Mouse (Mus musculus) midbrain, embryonic 16.5 days (tissue): ENCODE measurements around the gene Cwc22. TPM values are rescaled to one million over a fixed set of nuclear protein-coding genes. Genes with fewer than 3 reads are reported as not detected.

ENCODE experiments used
- ATAC-seq: fragments of 200-750 bp; cut with Nextera tagmentation; 2 replicates; pipeline ENCODE4 v1.8.0; 2017; ENCODE audit warnings: moderate TSS enrichment
- H3K27ac ChIP-seq: fragments of 300-500 bp; sonication (generic); 2 replicates; pipeline ENCODE4 v1.5.1; 2014; ENCODE audit warnings: mild to moderate bottlenecking, low read length, mixed read lengths
- H3K27me3 ChIP-seq: fragments of 300-500 bp; sonication (generic); 2 replicates; pipeline ENCODE4 v1.6.1; 2014; ENCODE audit warnings: low read depth, low read length, mixed read lengths; ENCODE audit not compliant: control insufficient read depth, insufficient read depth
- H3K36me3 ChIP-seq: fragments of 300-500 bp; sonication (generic); 2 replicates; pipeline ENCODE4 v1.6.1; 2014; ENCODE audit warnings: mild to moderate bottlenecking, low read length, moderate library complexity, mixed read lengths; ENCODE audit not compliant: control insufficient read depth, insufficient read depth
- H3K4me1 ChIP-seq: fragments of 300-500 bp; sonication (generic); 2 replicates; pipeline ENCODE4 v1.6.1; 2014; ENCODE audit warnings: mild to moderate bottlenecking, low read length, mixed read lengths; ENCODE audit not compliant: control insufficient read depth, insufficient read depth
- H3K4me2 ChIP-seq: fragments of 300-500 bp; sonication (generic); 2 replicates; pipeline ENCODE4 v1.6.1; 2014; ENCODE audit warnings: mild to moderate bottlenecking, low read length, mixed read lengths
- H3K4me3 ChIP-seq: fragments of 300-500 bp; sonication (generic); 2 replicates; pipeline ENCODE4 v1.5.1; 2014; ENCODE audit warnings: low read depth, mild to moderate bottlenecking, low read length, moderate library complexity, mixed read lengths
- H3K9ac ChIP-seq: fragments of 300-500 bp; sonication (generic); 2 replicates; pipeline ENCODE4 v1.6.1; 2014; ENCODE audit warnings: low read depth, low read length, mixed read lengths
- H3K9me3 ChIP-seq: fragments of 300-500 bp; sonication (generic); replicated peaks from 2 replicates; pipeline ENCODE4 v1.6.1; 2014; ENCODE audit warnings: mild to moderate bottlenecking, low read length, mixed read lengths; ENCODE audit not compliant: control insufficient read depth, poor library complexity, severe bottlenecking
- whole genome bisulfite sequencing: fragments of 180-500 bp; shearing (Covaris S2); extraction: QIAGEN DNeasy Blood & Tissue Kit; methylation state at CpG from one replicate; pipeline ENCODE4 v1.1.7; 2014; 5-methylcytosine and 5-hydroxymethylcytosine counted together
- polyA plus RNA-seq: library from polyadenylated mRNA; unstranded; fragments of >200 nt; fragmentation: Nextera tagmentation; extraction: Ambion mirVana; gene quantifications from 2 replicates; pipeline ENCODE4 v1.2.1, GENCODE M21; 2015

The Cwc22 gene
- polyA plus RNA-seq, 1 experiment from 2014 or later: 20.6 TPM

DNA sequence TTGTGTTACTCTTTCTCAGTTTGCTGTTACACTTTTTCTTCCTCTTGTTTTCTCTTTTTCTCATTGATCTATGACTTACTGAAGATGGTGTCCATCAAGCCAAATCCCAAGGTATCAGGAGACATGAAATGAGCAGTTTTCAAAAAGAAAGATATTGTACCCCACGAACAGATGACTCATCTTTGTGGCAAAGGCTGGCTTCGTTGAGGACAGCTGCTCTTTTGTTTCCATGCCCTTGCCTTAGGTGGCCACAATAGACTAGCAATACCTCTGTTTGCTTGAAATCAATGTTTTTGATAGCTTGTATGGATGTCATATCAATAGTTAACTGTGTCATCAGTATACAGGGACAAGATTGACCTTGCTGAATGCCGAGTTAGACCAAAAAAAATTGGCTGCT lies 71.5 kb downstream of the Cwc22 start:
- Histone ChIP-seq H3K27ac (no peak overlapping the region), H3K4me3 (no peak overlapping the region), H3K36me3 (no peaks in the 10 kb centered on the region), H3K9ac (no peak overlapping the region), H3K4me2 (no peak overlapping the region), H3K9me3 (no peaks in the 10 kb centered on the region), H3K4me1 (no peaks in the 10 kb centered on the region), H3K27me3 (no peaks in the 10 kb centered on the region)
- ATAC-seq: no peak
- WGBS: 88% methylated on average over 3 of the region's 3 CpGs

DNA sequence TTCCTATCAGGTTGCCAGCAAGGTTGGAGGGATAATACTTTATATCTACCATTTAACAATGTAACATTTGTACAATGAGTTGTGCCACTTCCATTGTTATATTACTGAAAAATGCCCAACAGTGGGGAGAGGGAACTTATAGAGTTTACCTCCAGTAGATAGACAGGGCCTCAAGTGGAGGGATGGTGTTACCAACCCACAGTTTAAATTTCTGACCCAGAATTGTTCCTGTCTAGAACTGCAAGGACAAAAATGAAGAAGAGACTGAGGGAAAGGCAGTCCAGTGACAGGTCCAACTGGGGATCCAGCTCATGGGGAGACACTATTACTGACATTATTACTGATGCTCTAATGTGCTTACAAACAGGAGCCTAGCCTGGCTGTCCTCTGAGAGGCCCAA lies 72.4 kb downstream of the Cwc22 start:
- Histone ChIP-seq H3K4me1 (no peaks in the 10 kb centered on the region), H3K9ac (no peak overlapping the region), H3K27ac (no peak overlapping the region), H3K4me2 (no peak overlapping the region), H3K4me3 (no peak overlapping the region), H3K36me3 (no peaks in the 10 kb centered on the region), H3K9me3 (no peaks in the 10 kb centered on the region), H3K27me3 (no peaks in the 10 kb centered on the region)
- ATAC-seq: no peak

DNA sequence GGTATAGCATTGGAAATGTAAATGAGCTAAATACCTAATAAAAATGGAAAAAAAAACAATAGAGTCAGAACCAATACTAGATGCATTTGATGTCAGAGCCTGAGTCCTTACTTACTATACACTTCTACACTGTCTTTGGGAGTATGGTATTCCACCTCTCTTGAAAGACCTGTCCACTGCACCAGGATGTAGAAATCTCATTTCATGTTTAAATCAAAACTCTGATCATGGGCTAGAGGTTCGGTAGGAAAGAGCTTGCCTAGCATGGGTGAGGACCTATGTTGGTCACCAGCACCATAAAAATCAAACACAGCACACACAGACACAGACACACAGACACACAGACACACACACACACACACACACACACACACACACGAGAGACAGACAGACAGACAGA lies 73.5 kb downstream of the Cwc22 start:
- ATAC-seq: no peak
- Histone ChIP-seq H3K9ac (no peak overlapping the region), H3K9me3 (no peaks in the 10 kb centered on the region), H3K4me3 (no peak overlapping the region), H3K27ac (no peak overlapping the region), H3K4me2 (no peak overlapping the region), H3K36me3 (no peaks in the 10 kb centered on the region), H3K27me3 (no peaks in the 10 kb centered on the region), H3K4me1 (no peaks in the 10 kb centered on the region)
- 82% methylated on average over 2 of the region's 2 CpGs for WGBS

DNA sequence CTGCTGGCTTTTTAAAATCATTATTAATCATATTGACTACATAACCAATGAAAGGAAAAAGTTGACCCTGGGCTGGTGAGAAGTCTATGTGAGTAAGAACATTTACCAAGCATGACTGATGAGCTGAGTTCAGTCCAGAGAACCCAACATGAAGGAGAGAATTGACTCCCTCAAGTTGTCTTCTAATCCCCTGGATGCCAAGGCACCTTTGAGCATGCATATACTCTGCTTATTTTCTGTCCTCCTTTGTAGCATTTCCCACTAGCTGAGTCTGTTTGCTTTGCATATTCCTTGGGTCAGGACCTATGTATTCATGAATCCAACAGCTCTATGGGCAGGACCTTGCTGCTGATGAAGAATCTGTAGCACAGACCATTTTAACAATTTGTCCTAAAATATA lies 75.0 kb downstream of the Cwc22 start:
- no peak overlapping the region for H3K4me2 ChIP-seq
- no peaks in the 10 kb centered on the region for H3K27me3 ChIP-seq
- ATAC-seq: no peak
- no peaks in the 10 kb centered on the region for H3K9me3 ChIP-seq
- no peak overlapping the region for H3K9ac ChIP-seq
- H3K4me1 ChIP-seq: no peaks in the 10 kb centered on the region
- H3K27ac ChIP-seq: no peak overlapping the region
- no peak overlapping the region for H3K4me3 ChIP-seq
- no peaks in the 10 kb centered on the region for H3K36me3 ChIP-seq

DNA sequence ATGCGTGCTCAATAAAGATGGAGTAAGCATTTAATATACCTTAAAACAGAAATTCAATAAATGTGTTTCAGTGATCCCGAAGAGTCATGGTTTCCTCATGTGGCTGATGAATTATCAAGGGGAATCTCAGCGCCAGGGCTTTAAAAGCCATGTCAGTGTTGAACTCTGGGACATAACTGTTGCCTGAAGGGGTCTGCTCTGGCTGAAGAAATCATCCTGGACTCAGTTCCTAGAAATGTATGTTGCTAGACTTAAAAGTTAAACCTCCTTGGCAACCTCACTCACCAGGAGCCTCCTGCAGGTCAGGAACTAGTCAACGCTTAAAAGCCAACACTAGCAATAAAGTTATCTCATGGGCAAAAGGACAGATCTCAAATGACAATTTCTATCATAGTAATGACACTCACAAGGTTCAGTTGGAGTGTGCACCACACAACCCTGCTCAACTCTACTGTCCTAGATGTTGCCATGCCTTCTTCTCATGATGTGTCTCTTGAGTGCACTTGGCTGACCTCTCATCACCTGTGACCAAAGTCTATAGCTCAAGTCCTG lies 76.4 kb downstream of the Cwc22 start:
- H3K27ac ChIP-seq: no peak overlapping the region
- H3K27me3 ChIP-seq: no peaks in the 10 kb centered on the region

DNA sequence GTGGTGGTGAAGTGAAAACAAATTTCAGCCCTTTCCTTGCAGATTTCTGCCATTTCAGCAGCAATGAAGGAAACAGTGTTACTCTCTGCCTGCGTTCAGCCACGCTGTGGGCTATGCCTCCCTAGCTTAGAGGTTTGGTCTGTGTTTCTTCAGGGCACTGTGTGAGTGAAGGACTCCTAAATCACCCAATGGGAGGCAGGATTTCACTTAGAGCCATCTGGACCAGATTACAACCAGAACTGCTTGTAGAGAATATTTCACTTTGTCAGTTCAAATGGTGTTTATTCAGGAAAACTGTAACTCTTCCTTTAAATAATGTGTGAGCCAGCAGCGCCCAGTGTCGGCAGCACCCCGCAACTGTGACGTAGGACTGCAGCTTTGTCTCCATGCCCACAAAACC lies 82.2 kb downstream of the Cwc22 start:
- WGBS: 87% methylated on average over 6 of the region's 6 CpGs
- no peak overlapping the region for H3K4me3 ChIP-seq
- no peak for ATAC-seq
- H3K4me2 ChIP-seq: no peak overlapping the region
- no peaks in the 10 kb centered on the region for H3K4me1 ChIP-seq
- no peaks in the 10 kb centered on the region for H3K36me3 ChIP-seq
- no peak overlapping the region for H3K27ac ChIP-seq
- no peaks in the 10 kb centered on the region for H3K9me3 ChIP-seq
- no peaks in the 10 kb centered on the region for H3K27me3 ChIP-seq
- H3K9ac ChIP-seq: no peak overlapping the region

More for the DNA sequence above, 76.4 kb downstream of the Cwc22 start:
- no peaks in the 10 kb centered on the region for H3K4me1 ChIP-seq
- no peak overlapping the region for H3K4me3 ChIP-seq
- WGBS: 91% methylated on average over 4 of the region's 4 CpGs
- H3K36me3 ChIP-seq: no peaks in the 10 kb centered on the region
- H3K4me2 ChIP-seq: no peak overlapping the region
- no peak overlapping the region for H3K9ac ChIP-seq
- no peaks in the 10 kb centered on the region for H3K9me3 ChIP-seq
- ATAC-seq: no peak

DNA sequence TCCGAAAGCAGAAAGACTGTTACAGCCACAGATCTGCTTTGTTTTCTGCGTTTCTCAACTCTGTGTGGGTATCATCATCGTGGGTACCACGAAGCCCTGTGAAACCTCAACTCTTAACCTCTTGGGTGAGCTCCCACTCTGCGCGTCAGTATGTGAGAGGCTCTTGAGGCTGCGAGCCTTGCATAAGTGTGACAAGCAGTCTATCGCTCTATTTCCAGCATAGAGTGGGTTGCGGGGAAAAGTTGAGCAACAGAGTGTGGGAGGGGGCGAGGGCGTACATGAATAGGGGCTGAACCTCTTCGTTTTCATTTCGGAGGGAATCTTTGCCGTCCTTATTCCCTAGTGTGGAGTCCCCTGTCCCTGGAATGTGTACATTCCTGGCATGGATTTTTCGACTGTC lies 82.7 kb downstream of the Cwc22 start:
- no peaks in the 10 kb centered on the region for H3K9me3 ChIP-seq
- H3K4me1 ChIP-seq: no peaks in the 10 kb centered on the region
- 87% methylated on average over 15 of the region's 15 CpGs for WGBS
- no peak overlapping the region for H3K4me2 ChIP-seq
- H3K27me3 ChIP-seq: no peaks in the 10 kb centered on the region
- no peaks in the 10 kb centered on the region for H3K36me3 ChIP-seq
- no peak overlapping the region for H3K27ac ChIP-seq
- no peak overlapping the region for H3K9ac ChIP-seq
- no peak for ATAC-seq
- H3K4me3 ChIP-seq: no peak overlapping the region

DNA sequence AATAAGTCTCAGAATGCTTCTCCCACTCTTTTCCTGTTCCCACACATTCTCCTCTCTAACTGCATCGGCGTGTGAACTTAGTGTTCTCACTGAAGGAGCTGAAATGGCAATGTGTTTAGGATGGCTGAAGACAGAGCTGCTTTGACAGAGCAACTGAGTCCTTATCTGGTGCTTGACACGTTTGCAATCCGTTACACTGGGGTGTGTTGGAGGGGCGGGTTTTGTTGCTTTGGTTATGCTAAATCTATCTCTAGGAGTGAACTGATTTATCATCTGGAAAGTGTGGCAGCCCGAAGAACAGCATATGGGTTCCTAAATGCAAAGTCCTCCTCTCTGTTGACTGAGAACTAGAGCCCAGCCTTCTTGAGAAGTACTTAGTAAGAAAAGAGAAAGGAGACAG lies 104.7 kb downstream of the Cwc22 start:
- Histone ChIP-seq H3K4me1 (no peaks in the 10 kb centered on the region), H3K9ac (no peak overlapping the region), H3K4me2 (no peak overlapping the region), H3K4me3 (no peak overlapping the region), H3K27ac (no peak overlapping the region), H3K9me3 (no peaks in the 10 kb centered on the region), H3K27me3 (no peaks in the 10 kb centered on the region), H3K36me3 (no peaks in the 10 kb centered on the region)
- 71% methylated on average over 6 of the region's 6 CpGs for WGBS
- no peak for ATAC-seq

DNA sequence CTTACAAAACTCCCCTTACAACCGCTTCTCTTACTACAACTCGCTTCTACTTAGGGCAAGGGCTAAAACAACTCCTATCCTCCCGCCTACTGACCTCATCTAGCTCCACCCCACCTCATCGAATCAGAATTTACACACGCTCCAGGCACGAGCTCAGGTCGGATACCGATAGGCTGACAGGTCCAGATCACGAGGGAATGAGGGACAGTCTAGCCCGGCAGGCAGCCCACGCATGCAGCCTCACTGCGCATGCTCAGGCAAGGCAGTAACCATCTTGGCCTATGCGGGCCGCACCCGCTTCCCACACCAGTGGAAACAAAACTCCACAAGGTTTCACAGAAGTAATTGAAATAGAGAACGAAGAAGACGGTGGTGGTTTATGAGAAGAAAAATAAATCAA lies 106.6 kb downstream of the Cwc22 start:
- no peak overlapping the region for H3K4me2 ChIP-seq
- no peaks in the 10 kb centered on the region for H3K27me3 ChIP-seq
- no peak for ATAC-seq
- H3K9ac ChIP-seq: no peak overlapping the region
- no peaks in the 10 kb centered on the region for H3K4me1 ChIP-seq
- H3K9me3 ChIP-seq: no peaks in the 10 kb centered on the region
- no peak overlapping the region for H3K4me3 ChIP-seq
- 91% methylated on average over 17 of the region's 17 CpGs for WGBS
- H3K36me3 ChIP-seq: no peaks in the 10 kb centered on the region
- H3K27ac ChIP-seq: no peak overlapping the region

DNA sequence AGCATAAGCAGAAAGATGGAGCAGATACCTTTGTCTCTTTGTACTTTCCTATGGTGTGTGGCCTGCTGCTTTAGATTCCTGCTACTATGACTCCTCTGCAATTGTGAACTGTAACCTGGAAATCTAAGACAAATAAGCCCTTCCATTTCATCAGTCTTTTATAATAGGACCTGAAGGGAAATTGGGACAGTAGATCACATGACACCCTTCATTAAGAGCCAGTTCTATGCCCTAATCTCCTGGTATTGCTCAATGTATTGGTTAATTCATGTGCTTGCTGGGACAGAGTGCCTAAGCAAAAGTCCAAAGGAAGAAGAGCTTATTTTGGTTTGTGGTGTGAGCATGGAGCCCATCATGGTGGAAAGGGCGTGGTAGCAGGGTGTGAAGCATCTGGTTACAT lies 107.5 kb downstream of the Cwc22 start:
- WGBS: 81% methylated on average over 1 of the region's 1 CpGs
- ATAC-seq: no peak
- no peak overlapping the region for H3K27ac ChIP-seq
- no peaks in the 10 kb centered on the region for H3K36me3 ChIP-seq
- H3K4me3 ChIP-seq: no peak overlapping the region
- no peak overlapping the region for H3K4me2 ChIP-seq
- H3K4me1 ChIP-seq: no peaks in the 10 kb centered on the region
- H3K27me3 ChIP-seq: no peaks in the 10 kb centered on the region
- H3K9me3 ChIP-seq: no peaks in the 10 kb centered on the region
- H3K9ac ChIP-seq: no peak overlapping the region
